Mouse (Mus musculus) lung, adult 18-20 months (tissue): ENCODE results near the gene Dnah10.
"Not testable (repeated sequence)": the region's sequence is repeated elsewhere in the genome, so short reads cannot be mapped to it uniquely, and the experiment has no call there.

Experiments
- DNase-seq, 2 experiments: peaks; one replicate each; pipeline ENCODE4 v3.0.0; 2022; ENCODE audit warnings: mixed read lengths in 2 of 2

Dnah10 gene

DNA sequence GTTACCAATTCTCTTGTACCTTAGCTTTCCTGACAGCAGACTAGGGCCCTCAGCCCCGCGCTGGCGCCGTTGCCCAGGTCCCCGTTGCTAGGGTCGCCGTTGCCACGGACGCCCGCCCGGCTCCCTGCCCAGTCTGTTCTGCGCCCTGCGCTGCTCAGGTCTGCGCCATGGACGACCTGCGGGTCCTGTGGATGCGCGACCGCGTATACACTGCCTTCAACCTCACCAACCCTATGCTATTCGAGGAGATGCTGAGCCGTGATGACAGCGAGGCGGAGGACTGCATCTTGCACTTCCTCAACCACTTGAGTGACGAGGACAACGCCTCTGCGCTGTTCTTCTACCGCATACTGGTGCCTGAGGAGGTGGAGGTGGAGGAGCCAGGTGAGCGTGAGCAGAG is at the start of gene Dnah10:
Gene Dnah10, plus strand, starts transcription at position 89 of the 400 bp plus-strand sequence.
- DNase-seq = peak; percentile 11 to 30

DNA sequence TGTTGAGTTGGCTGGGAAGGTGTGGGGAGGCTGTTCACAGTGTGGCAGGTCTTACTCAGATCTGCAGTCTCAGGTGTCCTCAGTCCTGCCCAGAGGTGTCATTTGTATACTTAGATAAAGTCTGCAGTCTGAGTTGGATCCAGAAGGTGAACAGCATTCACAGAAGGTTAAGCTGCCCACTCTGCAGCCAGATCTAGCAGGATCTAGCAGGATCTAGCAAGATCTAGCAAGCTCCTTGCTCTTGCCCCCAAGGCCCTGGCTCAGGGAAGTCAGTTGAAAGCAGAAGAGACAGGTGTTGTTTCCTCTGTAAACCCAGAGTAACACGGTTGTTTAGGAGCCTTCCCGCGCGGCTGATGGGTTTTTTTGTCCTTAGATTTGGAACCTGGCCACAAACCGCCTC is 11.1 kb upstream of the Dnah10 start:
- no peak for DNase-seq

DNA sequence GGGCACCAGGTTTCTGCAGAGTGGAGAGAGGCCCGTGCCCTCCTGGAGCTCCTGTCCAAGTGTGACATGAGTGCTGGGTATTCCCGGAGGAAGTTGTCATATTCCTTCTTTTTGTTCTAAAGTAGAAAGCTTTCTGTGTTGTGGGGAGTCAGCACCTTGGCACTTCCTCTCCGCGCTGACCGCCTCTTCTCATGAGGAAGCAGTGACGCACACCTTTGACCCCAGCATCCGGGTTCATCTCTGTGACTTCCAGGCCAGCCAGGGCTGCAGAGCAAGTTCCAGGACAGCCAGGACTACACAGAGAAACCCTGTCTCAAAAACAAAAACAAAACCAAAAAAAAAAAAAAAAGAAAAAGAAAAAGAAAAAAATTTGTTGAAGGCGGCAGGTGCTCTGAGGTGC is 9.8 kb upstream of the Dnah10 start:
- DNase-seq = peak in 1 of 2 experiments; percentile 15

DNA sequence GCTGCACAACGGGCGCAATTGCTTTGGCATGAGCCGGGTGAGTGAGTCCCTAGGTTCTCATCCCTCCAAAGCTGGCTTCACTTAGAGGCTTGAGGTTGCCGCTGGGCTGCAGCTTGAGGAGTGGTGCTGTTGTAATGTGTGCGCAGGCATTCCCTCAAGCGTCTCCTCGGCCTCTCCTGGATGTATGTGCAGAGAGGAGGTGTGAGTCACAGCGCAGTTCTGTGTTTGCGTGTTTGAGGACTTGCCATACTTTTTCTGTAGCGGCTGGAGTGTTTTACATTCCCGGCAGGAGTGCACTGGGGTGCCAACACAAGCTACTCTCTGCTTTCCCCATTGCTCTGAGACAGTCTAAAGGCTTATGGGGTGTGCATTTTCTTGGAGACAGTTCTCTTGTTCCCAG is 6.9 kb upstream of the Dnah10 start:
- no peak for DNase-seq

DNA sequence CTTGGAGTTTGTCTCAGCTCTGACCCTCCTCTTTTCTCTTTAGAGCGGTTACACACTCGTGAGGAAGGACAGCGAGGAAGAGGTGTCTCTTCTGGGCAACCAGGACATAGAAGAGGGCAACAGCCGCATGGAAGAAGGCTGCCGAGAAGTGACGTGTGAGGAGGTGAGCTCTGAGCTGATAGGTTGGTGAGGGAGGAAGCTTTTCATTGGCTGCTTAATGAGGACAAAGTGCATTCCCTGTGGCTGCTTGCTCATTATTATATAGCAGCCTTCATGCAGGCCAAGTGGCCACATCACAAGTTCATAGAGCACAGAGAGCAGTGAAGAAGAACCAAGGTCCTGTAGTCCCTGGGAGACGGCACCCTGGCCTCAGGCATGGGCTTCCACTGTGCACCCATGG is 6.5 kb upstream of the Dnah10 start:
- DNase-seq = no peak

DNA sequence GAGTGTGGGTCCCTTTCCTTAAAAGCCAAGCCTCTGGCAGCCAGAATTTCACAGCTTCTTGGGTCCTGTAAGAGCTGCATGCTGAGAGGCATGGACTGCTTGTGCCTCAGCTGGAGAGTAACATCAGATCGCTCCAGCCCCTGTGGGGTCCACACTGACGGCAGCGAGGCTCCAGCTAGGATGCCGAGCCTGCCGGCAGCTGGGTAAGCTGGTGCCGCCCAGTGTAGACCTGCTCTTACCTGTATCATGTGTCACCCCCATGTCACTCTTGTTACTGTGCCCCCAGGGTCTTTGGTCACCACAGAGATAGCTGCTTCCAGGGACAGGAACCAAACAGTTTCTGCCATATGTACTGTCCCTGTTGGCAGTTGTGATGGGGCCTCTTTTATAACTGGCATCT is 1.8 kb upstream of the Dnah10 start:
- DNase-seq = no peak

DNA sequence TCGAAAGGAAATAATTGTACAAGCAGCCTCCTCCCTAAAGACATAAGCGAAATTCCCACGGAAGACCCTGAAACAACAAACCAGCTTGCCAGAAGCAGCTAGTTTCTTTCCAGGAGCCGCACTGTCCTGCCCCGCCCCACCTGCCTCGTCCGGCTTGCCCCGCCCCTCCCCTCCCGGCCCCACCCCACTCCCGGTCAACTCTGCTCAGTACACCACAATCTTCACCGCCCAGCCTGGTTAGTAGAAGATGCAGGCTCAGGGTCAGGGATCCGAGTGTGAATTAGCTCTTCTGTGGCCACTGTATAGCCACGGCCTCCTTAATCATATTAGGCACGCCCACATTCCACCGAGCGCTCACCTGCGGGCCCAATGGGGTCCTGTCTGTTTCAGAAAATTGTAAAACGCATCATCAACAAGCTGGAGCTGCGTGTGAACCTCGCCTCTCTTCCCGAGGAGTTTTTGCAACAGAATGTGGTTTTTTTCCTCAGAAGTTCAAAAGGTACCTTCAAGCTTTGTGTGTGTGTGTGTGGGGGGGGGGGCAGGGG is 4.8 kb downstream of the Dnah10 start:
- no peak for DNase-seq

DNA sequence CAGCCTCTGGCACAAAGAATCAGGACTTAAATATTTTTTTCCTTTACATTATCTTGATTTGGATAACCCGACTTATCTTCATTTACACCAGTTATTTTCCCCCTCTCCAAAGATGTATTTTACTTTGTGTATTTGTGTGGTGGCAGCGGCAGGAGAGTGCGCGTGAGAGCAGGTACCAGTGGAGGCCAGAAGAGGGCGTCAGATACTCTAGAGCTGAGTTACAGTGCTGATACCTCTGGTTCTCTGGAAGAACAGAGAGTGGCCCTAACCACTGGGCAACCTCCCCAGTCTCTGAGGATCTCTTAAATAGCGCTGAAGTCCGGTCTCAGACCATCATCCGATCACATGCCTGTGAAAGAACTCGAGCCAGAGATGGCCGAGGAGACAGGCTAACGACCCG is 9.1 kb downstream of the Dnah10 start:
- no peak for DNase-seq

DNA sequence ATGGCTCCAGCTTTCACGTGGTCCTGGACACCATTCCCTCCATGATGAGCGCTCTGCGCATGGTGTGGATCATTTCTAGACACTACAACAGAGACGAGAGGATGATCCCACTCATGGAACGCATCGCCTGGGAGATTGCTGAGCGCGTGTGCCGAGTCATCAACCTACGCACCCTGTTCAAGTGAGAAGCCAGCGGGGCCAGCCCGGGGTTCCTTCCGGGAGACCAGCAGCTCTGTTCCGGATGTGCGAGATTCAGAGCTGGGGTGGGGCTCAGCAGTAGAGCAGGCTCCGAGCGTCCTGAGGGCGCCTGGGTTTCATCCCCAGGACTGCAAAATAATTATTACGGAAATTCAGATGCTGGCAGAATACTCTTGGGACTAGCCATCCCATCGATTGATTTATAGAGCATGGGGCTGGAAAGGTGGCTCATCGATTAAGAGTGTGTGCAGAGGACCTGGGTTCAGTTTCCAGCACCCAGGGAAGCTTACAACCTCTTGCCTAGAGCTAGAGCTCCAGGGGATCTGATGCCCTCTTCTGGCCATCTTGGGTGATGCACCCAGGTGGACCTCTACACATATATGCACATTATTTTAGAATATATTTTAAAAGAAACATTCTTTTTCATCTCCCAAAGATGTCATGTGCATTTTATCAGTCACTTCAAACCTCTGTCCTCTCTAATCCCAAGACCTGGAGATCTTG is 17.2 kb downstream of the Dnah10 start:
- no peak for DNase-seq

DNA sequence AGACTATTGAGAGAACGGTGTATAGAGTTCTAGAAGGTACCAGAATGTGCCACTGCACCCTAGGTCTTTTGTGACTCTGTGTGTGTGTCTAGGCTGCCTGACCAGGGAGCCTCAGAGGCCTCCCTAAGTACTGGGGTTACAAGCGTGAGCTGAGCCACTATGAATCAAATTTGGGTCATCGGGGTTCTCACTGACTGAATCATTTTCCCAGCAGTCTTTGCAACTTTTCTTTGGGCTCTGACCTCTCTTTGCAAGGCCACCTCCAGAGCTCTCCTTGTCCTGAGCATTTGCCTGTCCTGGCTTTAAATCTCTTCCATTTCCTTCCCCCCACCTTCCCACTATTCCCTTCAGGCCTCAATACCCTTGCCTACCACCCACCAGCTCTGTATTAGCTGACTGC is 19.0 kb downstream of the Dnah10 start:
- DNase-seq = no peak

DNA sequence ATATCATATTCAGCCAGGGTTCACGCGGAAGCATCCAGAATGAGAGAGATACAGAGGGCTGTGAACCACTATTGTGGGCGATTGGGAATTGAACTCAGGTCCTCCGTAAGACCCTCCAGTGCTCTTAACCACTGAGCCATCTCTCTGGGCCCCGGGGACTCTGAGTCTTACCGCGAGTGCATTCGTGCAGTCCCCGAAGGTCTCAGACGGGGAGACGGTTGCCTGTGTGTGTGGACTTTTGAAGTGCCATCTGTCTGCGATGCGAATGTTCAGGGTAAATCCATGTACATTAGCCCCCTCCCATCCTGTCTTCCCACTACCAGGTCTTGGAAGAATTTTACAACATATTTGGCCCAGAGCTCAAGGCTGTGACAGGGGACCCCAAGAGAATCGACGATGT is 21.3 kb downstream of the Dnah10 start:
- DNase-seq = no peak

DNA sequence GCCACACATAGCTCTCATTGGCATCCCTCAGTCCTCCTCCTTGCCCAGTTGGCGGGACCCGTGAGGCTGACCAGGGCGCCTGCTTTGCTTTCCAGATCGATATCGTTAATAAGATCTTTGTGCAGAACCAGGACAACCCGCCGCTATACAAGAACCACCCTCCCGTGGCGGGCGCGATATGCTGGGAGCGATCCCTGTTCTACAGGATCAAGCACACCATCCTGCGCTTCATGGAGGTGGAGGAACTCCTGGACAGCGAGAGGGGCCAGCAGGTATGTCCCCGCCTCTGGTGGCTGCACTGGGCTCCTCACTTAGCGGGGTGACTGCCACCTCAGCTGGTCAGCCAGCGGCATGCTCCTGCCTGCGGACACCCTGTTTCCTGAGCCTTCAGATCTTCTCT is 23.4 kb downstream of the Dnah10 start:
- no peak for DNase-seq

DNA sequence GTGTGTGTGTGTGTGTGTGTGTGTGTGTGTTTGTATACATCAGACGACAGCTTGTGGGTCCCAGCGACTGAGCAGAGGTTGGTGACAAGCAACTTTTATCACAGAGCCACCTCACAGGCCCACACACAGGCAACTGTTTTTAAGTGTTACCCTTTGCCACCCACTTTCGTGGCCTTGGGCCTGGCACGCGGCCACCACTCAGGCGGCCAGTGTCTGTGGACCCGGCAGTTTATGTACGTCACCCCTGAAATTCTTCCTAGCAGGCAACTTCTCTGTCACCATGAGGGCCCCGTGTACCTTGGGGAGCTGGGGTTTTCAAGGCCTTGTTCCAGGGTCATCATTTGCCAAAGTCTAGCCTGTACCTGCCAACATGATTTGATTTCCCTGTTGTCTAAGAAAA is 26.8 kb downstream of the Dnah10 start:
- no peak for DNase-seq

DNA sequence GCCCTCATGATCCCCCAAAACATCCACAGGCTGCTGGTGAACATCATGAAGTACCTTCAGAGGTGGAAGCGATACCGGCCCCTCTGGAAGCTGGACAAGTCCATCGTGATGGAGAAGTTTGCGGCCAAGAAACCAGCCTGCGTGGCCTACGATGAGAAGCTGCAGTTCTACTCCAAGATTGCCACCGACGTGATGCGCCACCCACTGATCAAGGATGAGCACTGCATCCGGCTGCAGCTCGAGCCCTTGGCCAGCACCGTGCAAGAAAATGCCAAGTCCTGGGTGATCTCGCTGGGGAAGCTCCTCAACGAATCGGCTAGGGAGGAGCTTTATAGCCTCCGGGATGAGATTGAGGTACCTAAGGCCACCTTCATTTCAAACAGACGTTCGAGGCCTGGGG is 36.1 kb downstream of the Dnah10 start:
- DNase-seq = no peak

DNA sequence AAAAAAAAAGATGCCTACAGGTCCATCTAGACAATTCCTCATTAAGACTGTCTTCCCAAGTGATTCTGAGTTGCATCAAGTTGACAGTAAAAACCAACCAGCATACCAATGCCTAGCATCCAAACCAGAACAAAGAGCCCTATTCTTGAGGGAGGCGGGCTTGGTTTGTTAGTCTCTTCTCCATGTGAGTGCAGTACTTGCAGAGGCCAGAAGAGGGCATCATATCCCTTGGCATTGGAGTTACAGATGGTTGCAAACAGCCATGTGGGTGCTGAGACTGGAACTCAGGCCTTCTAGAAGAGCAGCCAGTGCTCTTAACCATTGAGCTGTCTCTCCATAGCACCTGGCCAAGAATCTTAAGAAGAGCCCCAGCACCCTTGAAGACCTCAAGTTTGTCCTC is 36.9 kb downstream of the Dnah10 start:
- DNase-seq = no peak

DNA sequence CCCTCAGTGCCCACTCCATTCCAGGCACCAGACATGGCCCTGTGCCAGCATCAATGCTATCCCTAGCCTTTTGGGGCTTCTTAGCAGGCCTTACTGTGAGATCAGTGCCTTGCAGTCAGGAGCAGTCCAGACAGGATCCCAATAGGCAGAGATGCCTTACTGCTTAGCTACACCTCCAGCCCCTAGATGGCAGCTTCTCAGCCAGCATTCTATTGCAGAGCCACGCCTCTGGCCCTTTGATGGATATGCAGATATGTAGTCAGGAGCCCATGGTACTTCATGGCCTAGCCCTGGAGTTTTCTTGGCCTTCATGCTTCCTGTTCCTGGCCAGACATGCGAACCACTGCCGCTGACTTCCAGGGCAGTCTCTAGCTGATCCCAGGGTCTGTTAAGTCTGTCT is 49.7 kb downstream of the Dnah10 start:
- DNase-seq = no peak

DNA sequence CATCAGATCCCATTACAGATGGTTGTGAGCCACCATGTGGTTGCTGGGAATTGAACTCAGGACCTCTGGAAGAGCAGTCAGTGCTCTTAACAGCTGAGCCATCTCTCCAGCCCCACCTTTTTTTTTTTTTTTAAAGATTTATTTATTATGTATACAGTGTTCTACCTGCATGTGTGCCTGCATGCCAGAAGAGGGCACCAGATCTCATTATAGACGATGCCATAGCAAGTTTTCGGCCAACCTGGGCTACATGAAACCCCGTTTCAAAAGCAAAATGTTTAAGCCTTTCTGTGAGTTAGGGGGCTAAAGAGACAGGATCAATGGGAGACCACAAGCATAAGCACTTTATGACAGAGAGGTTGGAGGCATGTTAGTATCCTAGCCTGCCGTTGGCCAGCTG is 51.4 kb downstream of the Dnah10 start:
- not testable (repeated sequence) for DNase-seq

DNA sequence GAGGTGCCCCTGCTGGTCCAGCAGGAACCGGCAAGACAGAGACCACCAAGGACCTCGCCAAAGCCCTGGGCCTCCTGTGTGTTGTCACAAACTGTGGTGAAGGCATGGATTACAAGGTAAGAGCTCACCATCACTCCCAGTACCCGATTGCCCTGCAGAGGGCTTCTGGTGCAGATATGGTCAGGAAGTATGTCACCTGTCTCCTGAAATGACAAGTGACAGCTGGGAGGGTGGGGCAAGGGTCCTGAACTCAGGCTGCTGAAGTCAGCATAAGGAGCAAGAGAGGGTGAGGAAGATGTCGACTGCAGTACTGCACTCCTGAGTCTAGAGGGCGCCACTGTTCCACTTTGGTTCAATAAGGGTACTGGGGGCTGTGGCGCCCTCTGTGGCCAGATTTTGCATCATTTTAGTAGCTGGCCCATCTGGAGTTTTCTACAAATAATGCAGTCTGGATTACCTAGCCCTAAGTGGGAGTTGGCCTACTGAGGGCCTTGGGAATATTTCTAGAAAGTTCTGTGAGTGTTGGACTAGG is 52.4 kb downstream of the Dnah10 start:
- peak; percentile 24 to 33 for DNase-seq

DNA sequence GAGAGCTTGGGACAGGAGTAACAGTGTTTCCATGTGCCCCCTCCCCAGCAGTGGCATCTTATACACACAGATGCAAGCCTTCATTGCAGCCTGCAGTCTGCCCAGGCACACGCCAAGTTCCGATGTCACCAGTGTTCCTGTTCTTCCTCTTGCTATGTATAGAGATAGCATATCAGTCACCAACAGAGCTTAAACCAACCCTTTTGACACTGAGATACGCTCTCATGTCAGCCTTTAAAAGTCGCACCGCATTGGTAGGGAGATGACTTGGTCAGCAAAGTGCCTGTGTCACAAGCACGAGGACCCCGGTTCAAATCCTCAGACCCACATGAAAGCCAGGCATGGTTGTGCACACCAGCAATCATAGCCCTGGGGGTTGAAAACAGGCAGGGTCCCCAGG is 55.0 kb downstream of the Dnah10 start:
- DNase-seq = no peak

DNA sequence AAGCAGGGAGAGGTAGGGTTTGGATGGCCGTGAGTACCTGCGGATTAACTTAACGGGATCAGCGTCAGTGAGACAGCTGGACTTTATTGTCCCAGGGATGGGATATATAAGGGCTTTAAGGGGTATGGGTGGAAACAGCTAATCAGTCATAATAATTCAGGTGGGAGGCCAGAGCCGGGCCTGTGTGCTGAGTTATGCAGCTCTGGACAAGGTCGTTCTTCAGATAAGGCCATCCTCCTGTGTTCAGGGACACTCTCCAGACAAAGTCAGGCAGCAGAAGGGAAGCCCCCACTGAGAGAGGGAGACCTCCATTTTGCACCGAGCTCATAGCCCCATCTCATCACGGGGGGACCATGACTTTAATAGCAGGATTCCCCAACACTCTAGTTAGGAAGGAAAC is 56.8 kb downstream of the Dnah10 start:
- no peak for DNase-seq

DNA sequence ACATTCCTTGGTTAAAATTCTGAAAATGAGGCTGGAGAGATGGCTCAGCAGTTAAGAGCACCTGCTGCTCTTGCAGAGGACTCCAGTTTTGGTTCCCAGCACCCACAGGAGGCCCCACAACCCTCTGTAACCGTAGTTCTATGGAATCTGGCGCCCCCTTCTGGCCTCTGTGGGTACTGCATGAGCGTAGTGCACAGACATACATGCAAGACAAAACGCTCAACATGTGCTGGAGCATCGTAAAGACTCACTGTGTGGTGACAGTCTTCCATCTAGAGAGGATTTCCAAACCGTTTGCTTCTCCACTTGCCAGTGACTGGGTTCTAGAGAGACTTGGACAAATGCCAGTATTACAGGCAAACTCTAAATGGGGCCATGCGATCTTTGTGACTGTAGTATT is 60.8 kb downstream of the Dnah10 start:
- DNase-seq = no peak

DNA sequence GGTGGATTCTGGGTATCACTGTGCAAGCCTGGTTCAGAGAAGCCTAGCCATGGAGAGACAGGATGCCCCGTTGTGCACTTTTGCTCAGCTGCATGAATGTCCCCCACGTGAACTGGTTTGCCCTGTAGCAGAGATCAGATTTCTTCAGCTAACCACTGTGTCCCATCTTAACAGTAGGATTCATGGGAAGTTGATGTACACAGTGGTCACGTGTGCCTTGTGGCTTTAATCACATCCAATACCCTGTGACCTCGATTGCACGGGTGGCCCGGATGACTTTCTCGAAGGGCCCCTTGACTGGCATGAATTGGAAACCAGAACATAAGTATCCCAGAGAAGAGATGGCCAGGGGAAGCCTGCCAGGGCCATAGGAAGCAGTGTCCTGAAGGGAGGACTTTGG is 67.2 kb downstream of the Dnah10 start:
- DNase-seq = no peak

DNA sequence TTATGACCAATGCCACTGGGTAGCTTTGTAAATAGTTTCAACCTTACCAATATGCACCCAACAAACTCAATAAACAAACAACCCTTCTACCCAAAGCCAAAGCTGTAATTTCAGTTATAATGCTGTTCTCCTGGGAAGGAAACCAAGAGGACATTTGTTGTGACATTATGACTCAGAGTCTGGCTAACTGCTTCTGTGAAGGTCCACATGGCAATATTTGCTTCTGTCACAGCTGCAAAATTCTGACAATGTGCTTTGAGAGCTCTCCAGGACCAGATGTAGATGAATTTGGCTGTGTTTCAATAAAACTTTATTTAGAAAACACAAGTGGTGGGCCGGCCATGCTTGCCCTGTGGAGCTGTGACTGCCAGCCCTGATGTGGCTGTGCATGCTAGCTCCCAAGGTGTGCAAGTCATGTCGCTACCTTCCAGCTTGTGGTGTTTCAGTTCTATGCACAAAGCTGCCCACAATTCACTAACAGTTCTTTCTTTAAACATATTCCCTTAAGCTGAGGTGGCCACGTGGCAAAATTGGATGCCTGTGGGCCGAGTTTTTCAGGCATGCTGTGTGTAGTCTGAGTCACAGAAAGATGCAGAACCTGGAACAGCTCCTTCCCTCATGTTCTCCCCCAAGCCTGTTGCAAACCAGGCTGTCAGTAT is 85.0 kb downstream of the Dnah10 start:
- DNase-seq = peak; percentile 25 to 46

DNA sequence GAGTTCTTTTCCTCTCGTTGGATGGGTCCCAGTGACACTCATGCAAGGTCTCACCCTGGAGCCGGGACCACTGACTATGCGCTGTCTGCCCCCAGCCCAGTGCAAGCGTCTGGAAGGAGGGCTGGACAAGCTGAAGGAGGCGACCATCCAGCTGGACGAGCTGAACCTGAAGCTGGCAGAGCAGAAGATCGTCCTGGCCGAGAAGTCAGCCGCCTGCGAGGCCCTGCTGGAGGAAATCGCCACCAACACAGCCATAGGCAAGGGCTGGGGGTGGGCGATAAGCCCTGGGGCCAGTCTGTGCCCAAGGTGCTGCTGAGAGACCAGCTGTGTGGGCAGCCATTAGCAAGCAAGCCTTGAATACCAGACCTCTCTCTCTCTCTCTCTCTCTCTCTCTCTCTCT is 87.6 kb downstream of the Dnah10 start:
- no peak for DNase-seq
